Mouse (Mus musculus) liver, embryonic 14 days (tissue): Measurements from ENCODE around the gene Eif3c. TPM values are rescaled to one million over a fixed set of nuclear protein-coding genes. Genes with fewer than 3 reads are reported as not detected.

Experiments
- polyA plus RNA-seq: library from polyadenylated mRNA; depleted of rRNA; stranded (reverse); fragments of >200 nt; gene quantifications from 2 replicates; pipeline ENCODE4 v1.2.3, GENCODE M21; 2012; rRNA removed

Gene Eif3c
- polyA plus RNA-seq, result 62.2 and 63.9 TPM in 2 replicates

GRCm38 (mm10) chr7:126566094-126566765 is at the start of gene Eif3c:
Gene Eif3c (minus strand): TSS chr7:126566411.

GRCm38 (mm10) chr7:126594862-126595561 is 28.8 kb upstream of the Eif3c start, which contains the start of gene Il27:
Gene Il27 (minus strand): TSS chr7:126594941.

GRCm38 (mm10) chr7:126585717-126586116 is 19.5 kb upstream of the Eif3c start, which contains the start of gene Cln3:
Gene Cln3 (minus strand): TSS chr7:126585817.

GRCm38 (mm10) chr7:126584506-126584977 is 18.3 kb upstream of the Eif3c start, which contains the start of gene Apobr:
Gene Apobr (plus strand): TSS chr7:126584942.

GRCm38 (mm10) chr7:126503273-126503878 is 62.8 kb downstream of the Eif3c start, which contains the start of gene Atxn2l:
Gene Atxn2l (minus strand): TSS chr7:126503437.

Other genes starting within 250 kb of the Eif3c start
- gene Lat, start 196.8 kb downstream of the Eif3c start, polyA plus RNA-seq, result 7.6 and 7.8 TPM in 2 replicates
- gene Spns1, start 189.0 kb downstream of the Eif3c start, polyA plus RNA-seq, result 18.6 and 18.9 TPM in 2 replicates
- gene Nfatc2ip, start 169.7 kb downstream of the Eif3c start, polyA plus RNA-seq, result 6.6 and 8.4 TPM in 2 replicates
- 0.28 and 0.39 TPM in 2 replicates for gene Cd19, start 151.5 kb downstream of the Eif3c start, polyA plus RNA-seq
- 3.7 and 4.3 TPM in 2 replicates for gene Rabep2, start 137.7 kb downstream of the Eif3c start, polyA plus RNA-seq
- gene Atp2a1, start 103.3 kb downstream of the Eif3c start, polyA plus RNA-seq, result 0.07 and 2.3 TPM in 2 replicates
- 11.3 and 12.5 TPM in 2 replicates for gene Sh2b1, start 91.0 kb downstream of the Eif3c start, polyA plus RNA-seq
- 64.3 and 72.3 TPM in 2 replicates for gene Tufm, start 79.0 kb downstream of the Eif3c start, polyA plus RNA-seq
- 34.5 and 42.6 TPM in 2 replicates for gene Atxn2l, start 63.0 kb downstream of the Eif3c start, polyA plus RNA-seq
- 1.5 and 1.8 TPM in 2 replicates for gene Apobr, start 18.5 kb upstream of the Eif3c start, polyA plus RNA-seq
- 7.1 and 8.9 TPM in 2 replicates for gene Cln3, start 19.4 kb upstream of the Eif3c start, polyA plus RNA-seq
- gene Il27, start 28.5 kb upstream of the Eif3c start, polyA plus RNA-seq, result 0.05 TPM in 1 of 2 replicates, not detected in the other
- 2.1 and 2.9 TPM in 2 replicates for gene Nupr1, start 64.5 kb upstream of the Eif3c start, polyA plus RNA-seq
- 24.7 and 26.9 TPM in 2 replicates for gene Sgf29, start 82.9 kb upstream of the Eif3c start, polyA plus RNA-seq
- 4.4 and 5.2 TPM in 2 replicates for gene Sult1a1, start 110.0 kb upstream of the Eif3c start, polyA plus RNA-seq
- 33.9 and 35.2 TPM in 2 replicates for gene Bola2, start 129.0 kb upstream of the Eif3c start, polyA plus RNA-seq
- 4.6 and 4.9 TPM in 2 replicates for gene Slx1b, start 129.4 kb upstream of the Eif3c start, polyA plus RNA-seq
- 44.1 and 60.0 TPM in 2 replicates for gene Coro1a, start 141.4 kb upstream of the Eif3c start, polyA plus RNA-seq
- 28.0 and 36.0 TPM in 2 replicates for gene Mapk3, start 193.2 kb upstream of the Eif3c start, polyA plus RNA-seq
- gene Gdpd3, start 199.9 kb upstream of the Eif3c start, polyA plus RNA-seq, result 1.2 and 1.6 TPM in 2 replicates
- 58.6 and 66.7 TPM in 2 replicates for gene Ypel3, start 210.5 kb upstream of the Eif3c start, polyA plus RNA-seq
- gene Tbx6, start 215.1 kb upstream of the Eif3c start, polyA plus RNA-seq, result 1.0 and 1.3 TPM in 2 replicates
- 74.0 and 86.5 TPM in 2 replicates for gene Ppp4c, start 226.1 kb upstream of the Eif3c start, polyA plus RNA-seq
- 0.09 and 0.13 TPM in 2 replicates for gene Fam57b, start 231.3 kb upstream of the Eif3c start, polyA plus RNA-seq